Mouse (Mus musculus): Measurements from ENCODE around the gene Tsr1. TPM values are rescaled to one million over a fixed set of nuclear protein-coding genes. Genes with fewer than 3 reads are reported as not detected.

Gene Tsr1
- polyA plus RNA-seq (2012; ENCODE audit: low replicate concordance) = 9.9 and 29.0 TPM in 2 replicates

GRCm38 (mm10) chr11:74897678-74898516 is at the start of gene Tsr1:
Gene Tsr1, plus strand, starts transcription at chr11:74898071.

GRCm38 (mm10) chr11:74896901-74897677 is 782 bp upstream of the Tsr1 start, which contains the start of gene Sgsm2:
Gene Sgsm2, minus strand, starts transcription at chr11:74897060.

DNA sequence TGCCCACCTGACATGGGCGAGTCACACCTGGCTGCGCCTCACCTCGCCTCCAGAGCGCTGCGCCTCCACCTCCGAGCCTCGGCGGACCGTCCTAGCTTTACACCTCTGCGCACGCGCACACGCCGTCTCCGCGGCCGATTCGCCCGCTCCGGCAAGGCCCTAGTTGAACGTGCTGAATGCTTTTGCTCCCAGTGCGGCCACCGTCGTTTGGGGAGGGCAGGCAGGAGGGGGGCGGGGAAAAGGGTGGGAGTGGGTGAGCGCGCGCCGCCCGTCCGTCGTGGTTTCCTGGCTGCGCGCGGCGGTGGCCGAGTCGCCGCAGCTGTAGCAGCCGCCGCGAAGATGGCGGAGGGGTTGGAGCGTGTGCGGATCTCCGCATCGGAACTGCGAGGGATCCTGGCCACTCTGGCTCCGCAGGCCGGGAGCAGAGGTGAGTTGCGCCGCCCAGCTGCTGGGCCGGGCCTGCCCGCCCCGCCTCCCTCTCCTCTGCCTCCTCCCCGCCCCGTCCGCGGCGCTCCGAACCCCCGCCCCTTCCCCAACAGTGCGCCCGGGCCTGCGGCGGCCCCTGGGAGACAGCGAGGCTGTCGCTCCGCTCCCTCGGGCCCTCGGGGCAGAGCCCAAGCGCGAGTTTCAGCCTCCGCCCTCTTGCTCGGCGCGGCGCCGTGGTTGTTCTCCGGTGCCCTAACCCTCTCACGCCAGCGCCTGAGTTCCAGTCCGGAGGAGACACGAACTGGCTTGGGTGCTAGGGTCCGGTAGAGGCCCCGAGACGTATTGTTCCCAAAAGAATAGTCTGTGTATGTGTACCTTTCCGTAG is 27.9 kb downstream of the Tsr1 start, which contains the start of the genes Smg6 and Srr:
Smg6 (plus strand) TSS at position 247 of the 811 bp plus-strand sequence.
Srr (minus strand) TSS at position 372 of the 811 bp plus-strand sequence.

Other genes starting within 250 kb of the Tsr1 start
- gene Cluh, start 248.6 kb upstream of the Tsr1 start, polyA plus RNA-seq (2012; ENCODE audit: low replicate concordance) = 34.7 and 56.1 TPM in 2 replicates
- gene Pafah1b1, start 173.4 kb upstream of the Tsr1 start, polyA plus RNA-seq (2012; ENCODE audit: low replicate concordance) = 7.3 and 21.5 TPM in 2 replicates
- gene Mettl16, start 127.2 kb upstream of the Tsr1 start, polyA plus RNA-seq (2012; ENCODE audit: low replicate concordance) = 5.4 and 14.9 TPM in 2 replicates
- gene Mnt, start 67.2 kb upstream of the Tsr1 start, polyA plus RNA-seq (2012; ENCODE audit: low replicate concordance) = 99.3 and 178 TPM in 2 replicates
- 7.2 and 7.9 TPM in 2 replicates for gene Sgsm2, start 1.0 kb upstream of the Tsr1 start, polyA plus RNA-seq (2012; ENCODE audit: low replicate concordance)
- gene Smg6, start 27.8 kb downstream of the Tsr1 start, polyA plus RNA-seq (2012; ENCODE audit: low replicate concordance) = 29.1 and 63.7 TPM in 2 replicates
- gene Srr, start 27.9 kb downstream of the Tsr1 start, polyA plus RNA-seq (2012; ENCODE audit: low replicate concordance) = 0.73 and 1.3 TPM in 2 replicates